Mouse (Mus musculus): ENCODE data around the gene Swap70. TPM values are rescaled to one million over a fixed set of nuclear protein-coding genes. Genes with fewer than 3 reads are reported as not detected.
A peak's percentile ranks its signal among the peaks of the same experiment; 100 is the strongest.

The Swap70 gene
- 25.6 and 25.8 TPM in 2 replicates for polyA plus RNA-seq (2012; rRNA removed)
- 27.5 and 32.9 TPM in 2 replicates for polyA plus RNA-seq (2014; fragmentation: Nextera tagmentation; extraction: Ambion mirVana)

DNA sequence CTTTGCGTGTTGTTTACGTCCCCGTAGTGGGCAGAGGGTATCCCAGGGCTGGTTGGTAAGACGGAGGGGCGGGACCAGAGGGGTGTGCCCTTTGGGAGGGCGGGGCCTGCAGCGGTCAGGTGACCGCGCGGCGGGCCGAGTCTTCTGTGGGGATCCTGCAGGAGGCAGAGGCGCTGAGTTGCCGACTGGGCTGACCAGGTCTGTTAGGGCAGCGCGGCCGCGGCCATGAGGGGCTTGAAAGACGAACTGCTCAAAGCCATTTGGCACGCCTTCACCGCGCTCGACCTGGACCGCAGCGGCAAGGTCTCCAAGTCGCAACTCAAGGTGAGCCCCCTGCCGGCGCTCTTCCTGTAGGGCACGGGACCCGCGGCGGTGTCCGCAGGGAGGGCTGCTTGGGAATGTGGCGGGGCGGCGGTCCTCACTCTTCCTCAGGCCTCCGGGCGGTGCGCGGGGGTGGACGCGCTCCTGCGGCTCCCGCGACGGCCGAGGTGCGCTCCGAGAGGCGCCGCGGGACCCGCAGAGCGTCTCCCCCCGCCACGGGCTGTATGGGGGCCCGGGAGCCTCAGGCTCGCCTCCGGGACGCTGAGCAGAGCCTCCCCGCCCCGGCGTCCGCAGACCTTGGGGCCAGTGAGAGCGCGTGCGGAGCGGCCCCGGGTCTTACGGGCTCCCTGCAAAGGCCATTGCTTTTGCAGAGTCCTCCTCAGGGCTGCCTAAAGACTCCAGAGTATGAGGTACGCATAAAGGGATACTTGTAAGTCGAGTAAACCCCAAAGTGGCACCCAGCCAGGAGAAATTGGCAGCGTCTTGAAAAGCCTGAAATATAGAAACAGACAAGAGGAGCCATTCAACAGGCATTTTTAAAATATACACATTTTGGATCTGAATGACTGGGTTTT is at the start of gene Swap70:
Swap70 (plus strand) TSS at position 126 of the 896 bp plus-strand sequence.
- Histone ChIP-seq H3K36me3 (ENCODE audit: control insufficient read depth, insufficient read depth, low read length) (peaks cover 13% of the 10 kb centered on the region), H3K9ac (ENCODE audit: low read depth, low read length, severe bottlenecking) (peak within 1 kb of the TSS; percentile 91), H3K4me3 (replicated peaks; ENCODE audit: low read length) (peak within 1 kb of the TSS; percentile 92), H3K27me3 (ENCODE audit: control insufficient read depth, insufficient read depth, low read length) (no peaks in the 10 kb centered on the region), H3K27ac (replicated peaks; ENCODE audit: low read depth, low read length) (peak within 1 kb of the TSS; percentile 96), H3K4me1 (ENCODE audit: control insufficient read depth, insufficient read depth, low read length) (peaks cover 16% of the 10 kb centered on the region), H3K9me3 (ENCODE audit: control insufficient read depth, low read length) (no peaks in the 10 kb centered on the region), H3K4me2 (replicated peaks; ENCODE audit: low read depth, low read length, severe bottlenecking) (peak within 1 kb of the TSS; percentile 77)
- 1% methylated on average over 60 of the region's 73 CpGs for WGBS
- ATAC-seq (ENCODE audit: low FRiP score, low read depth) = peak; percentile 97
- peak; percentile 95 for DNase-seq (ENCODE audit: low spot score)
- TF ChIP-seq POLR2A (IDR thresholded peaks at IDR 0.05; ENCODE audit: borderline replicate concordance, extremely low read depth, insufficient read depth, insufficient read length) = peak; percentile 94; the same call in 1 of the 2 replicates

GRCm38 (mm10) chr7:110179208-110179607 is 42.3 kb upstream of the Swap70 start:
- H3K27ac ChIP-seq (replicated peaks; ENCODE audit: low read depth, low read length) = no peak overlapping the region
- no peak overlapping the region for H3K9ac ChIP-seq (ENCODE audit: low read depth, low read length, severe bottlenecking)
- H3K27me3 ChIP-seq (ENCODE audit: control insufficient read depth, insufficient read depth, low read length) = no peaks in the 10 kb centered on the region
- H3K4me3 ChIP-seq (replicated peaks; ENCODE audit: low read length) = no peak overlapping the region
- DNase-seq (ENCODE audit: low spot score) = no peak
- no peaks in the 10 kb centered on the region for H3K36me3 ChIP-seq (ENCODE audit: control insufficient read depth, insufficient read depth, low read length)
- 87% methylated on average over 7 of the region's 7 CpGs for WGBS
- H3K9me3 ChIP-seq (ENCODE audit: control insufficient read depth, low read length) = no peaks in the 10 kb centered on the region
- TF ChIP-seq POLR2A (IDR thresholded peaks at IDR 0.05; ENCODE audit: borderline replicate concordance, extremely low read depth, insufficient read depth, insufficient read length) = no peak
- no peaks in the 10 kb centered on the region for H3K4me1 ChIP-seq (ENCODE audit: control insufficient read depth, insufficient read depth, low read length)
- H3K4me2 ChIP-seq (replicated peaks; ENCODE audit: low read depth, low read length, severe bottlenecking) = no peak overlapping the region
- ATAC-seq (ENCODE audit: low FRiP score, low read depth) = no peak

GRCm38 (mm10) chr7:110180613-110181012 is 40.9 kb upstream of the Swap70 start:
- no peak for TF ChIP-seq POLR2A (IDR thresholded peaks at IDR 0.05; ENCODE audit: borderline replicate concordance, extremely low read depth, insufficient read depth, insufficient read length)
- H3K27me3 ChIP-seq (ENCODE audit: control insufficient read depth, insufficient read depth, low read length) = no peaks in the 10 kb centered on the region
- H3K4me2 ChIP-seq (replicated peaks; ENCODE audit: low read depth, low read length, severe bottlenecking) = no peak overlapping the region
- no peak overlapping the region for H3K27ac ChIP-seq (replicated peaks; ENCODE audit: low read depth, low read length)
- H3K36me3 ChIP-seq (ENCODE audit: control insufficient read depth, insufficient read depth, low read length) = no peaks in the 10 kb centered on the region
- no peaks in the 10 kb centered on the region for H3K4me1 ChIP-seq (ENCODE audit: control insufficient read depth, insufficient read depth, low read length)
- H3K9ac ChIP-seq (ENCODE audit: low read depth, low read length, severe bottlenecking) = no peak overlapping the region
- no peak overlapping the region for H3K4me3 ChIP-seq (replicated peaks; ENCODE audit: low read length)
- DNase-seq (ENCODE audit: low spot score) (no peak), ATAC-seq (ENCODE audit: low FRiP score, low read depth) (no peak)
- no peaks in the 10 kb centered on the region for H3K9me3 ChIP-seq (ENCODE audit: control insufficient read depth, low read length)

DNA sequence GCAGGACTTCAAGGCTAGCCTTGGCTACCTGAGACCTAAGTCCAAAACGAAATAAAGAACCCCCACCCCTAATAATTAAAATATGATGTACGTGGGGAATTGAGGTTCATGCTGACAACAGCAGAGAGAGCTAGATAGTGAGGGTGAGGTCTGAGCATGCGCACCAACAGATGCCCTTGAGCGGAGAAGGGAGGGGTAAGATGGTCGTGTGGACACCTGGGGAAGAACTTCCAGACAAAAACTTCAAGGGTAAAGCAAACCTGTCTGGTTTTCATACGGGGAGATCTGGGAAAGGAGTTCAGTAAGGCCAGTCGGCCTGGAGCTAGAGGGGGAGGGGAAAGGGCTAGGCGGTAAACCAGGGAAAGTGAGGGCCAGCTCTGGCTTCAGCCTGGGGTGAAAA is 40.1 kb upstream of the Swap70 start:
- Histone ChIP-seq H3K27ac (replicated peaks; ENCODE audit: low read depth, low read length) (no peak overlapping the region), H3K9me3 (ENCODE audit: control insufficient read depth, low read length) (no peaks in the 10 kb centered on the region), H3K4me3 (replicated peaks; ENCODE audit: low read length) (no peak overlapping the region), H3K36me3 (ENCODE audit: control insufficient read depth, insufficient read depth, low read length) (no peaks in the 10 kb centered on the region), H3K4me1 (ENCODE audit: control insufficient read depth, insufficient read depth, low read length) (no peaks in the 10 kb centered on the region), H3K4me2 (replicated peaks; ENCODE audit: low read depth, low read length, severe bottlenecking) (no peak overlapping the region), H3K27me3 (ENCODE audit: control insufficient read depth, insufficient read depth, low read length) (no peaks in the 10 kb centered on the region), H3K9ac (ENCODE audit: low read depth, low read length, severe bottlenecking) (no peak overlapping the region)
- no peak for TF ChIP-seq POLR2A (IDR thresholded peaks at IDR 0.05; ENCODE audit: borderline replicate concordance, extremely low read depth, insufficient read depth, insufficient read length)
- WGBS = 52% methylated on average over 8 of the region's 8 CpGs
- DNase-seq (ENCODE audit: low spot score) = no peak
- no peak for ATAC-seq (ENCODE audit: low FRiP score, low read depth)

- no peak for TF ChIP-seq POLR2A (IDR thresholded peaks at IDR 0.05; ENCODE audit: borderline replicate concordance, extremely low read depth, insufficient read depth, insufficient read length)
- H3K4me2 ChIP-seq (replicated peaks; ENCODE audit: low read depth, low read length, severe bottlenecking) = no peak overlapping the region
- no peaks in the 10 kb centered on the region for H3K4me1 ChIP-seq (ENCODE audit: control insufficient read depth, insufficient read depth, low read length)
- ATAC-seq (ENCODE audit: low FRiP score, low read depth) = no peak
- no peaks in the 10 kb centered on the region for H3K9me3 ChIP-seq (ENCODE audit: control insufficient read depth, low read length)
- H3K36me3 ChIP-seq (ENCODE audit: control insufficient read depth, insufficient read depth, low read length) = no peaks in the 10 kb centered on the region
- no peak overlapping the region for H3K9ac ChIP-seq (ENCODE audit: low read depth, low read length, severe bottlenecking)
- WGBS = 88% methylated on average over 3 of the region's 3 CpGs
- no peak overlapping the region for H3K4me3 ChIP-seq (replicated peaks; ENCODE audit: low read length)
- H3K27me3 ChIP-seq (ENCODE audit: control insufficient read depth, insufficient read depth, low read length) = no peaks in the 10 kb centered on the region
- H3K27ac ChIP-seq (replicated peaks; ENCODE audit: low read depth, low read length) = no peak overlapping the region
- DNase-seq (ENCODE audit: low spot score) = no peak
Measured at GRCm38 (mm10) chr7:110184608-110185007, 36.9 kb upstream of the Swap70 start.

All from limb, embryonic 14.5 days (tissue).